Mouse (Mus musculus) liver, adult (tissue): ENCODE data around the gene Cbx7.

ENCODE experiments used
- GATA4 ChIP-seq: IDR thresholded peaks from 2 replicates; pipeline ENCODE4 v1.6.1; 2014; ENCODE audit warnings: mild to moderate bottlenecking, low read length; ENCODE audit not compliant: insufficient replicate concordance

Gene Cbx7

GRCm38 (mm10) chr15:79964376-79964775 is 6.5 kb downstream of the Cbx7 start:
- no peak for TF ChIP-seq GATA4

GRCm38 (mm10) chr15:79962661-79963060 is 8.3 kb downstream of the Cbx7 start:
- no peak for TF ChIP-seq GATA4

DNA sequence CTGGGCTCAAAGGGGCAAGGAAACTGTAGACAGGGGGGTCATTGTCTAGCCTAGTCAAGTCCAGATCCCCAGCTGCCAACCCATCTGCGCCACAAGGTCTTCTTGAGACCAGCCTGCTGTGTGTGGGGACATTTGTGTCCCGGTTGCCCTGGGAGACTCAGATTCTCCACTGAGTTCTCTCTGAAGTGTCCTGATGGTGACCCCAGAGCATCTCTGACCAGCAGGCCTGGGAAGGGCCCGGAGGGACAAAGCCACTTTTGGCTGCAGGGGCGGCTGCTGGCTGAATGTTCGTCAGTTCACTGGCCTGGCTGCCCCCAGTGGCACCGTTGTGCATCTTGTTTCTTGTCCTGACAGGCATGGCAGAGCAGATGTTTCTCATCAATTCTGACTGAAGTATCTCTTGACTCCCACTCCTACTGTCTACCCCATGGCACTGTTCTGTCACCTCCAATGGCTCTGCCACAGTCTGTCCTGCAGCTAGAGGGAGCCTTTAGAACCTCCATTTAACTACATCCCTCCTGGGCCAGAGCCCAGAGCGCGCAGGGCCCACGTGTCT is 9.5 kb downstream of the Cbx7 start:
- no peak for TF ChIP-seq GATA4

GRCm38 (mm10) chr15:79958418-79958817 is 12.5 kb downstream of the Cbx7 start:
- no peak for TF ChIP-seq GATA4

- TF ChIP-seq GATA4, result no peak
Measured at GRCm38 (mm10) chr15:79956559-79956958, 14.4 kb downstream of the Cbx7 start.

- no peak for TF ChIP-seq GATA4
Measured at GRCm38 (mm10) chr15:79953470-79953869, 17.4 kb downstream of the Cbx7 start.

GRCm38 (mm10) chr15:79952504-79953231 is 18.3 kb downstream of the Cbx7 start:
- no peak for TF ChIP-seq GATA4

DNA sequence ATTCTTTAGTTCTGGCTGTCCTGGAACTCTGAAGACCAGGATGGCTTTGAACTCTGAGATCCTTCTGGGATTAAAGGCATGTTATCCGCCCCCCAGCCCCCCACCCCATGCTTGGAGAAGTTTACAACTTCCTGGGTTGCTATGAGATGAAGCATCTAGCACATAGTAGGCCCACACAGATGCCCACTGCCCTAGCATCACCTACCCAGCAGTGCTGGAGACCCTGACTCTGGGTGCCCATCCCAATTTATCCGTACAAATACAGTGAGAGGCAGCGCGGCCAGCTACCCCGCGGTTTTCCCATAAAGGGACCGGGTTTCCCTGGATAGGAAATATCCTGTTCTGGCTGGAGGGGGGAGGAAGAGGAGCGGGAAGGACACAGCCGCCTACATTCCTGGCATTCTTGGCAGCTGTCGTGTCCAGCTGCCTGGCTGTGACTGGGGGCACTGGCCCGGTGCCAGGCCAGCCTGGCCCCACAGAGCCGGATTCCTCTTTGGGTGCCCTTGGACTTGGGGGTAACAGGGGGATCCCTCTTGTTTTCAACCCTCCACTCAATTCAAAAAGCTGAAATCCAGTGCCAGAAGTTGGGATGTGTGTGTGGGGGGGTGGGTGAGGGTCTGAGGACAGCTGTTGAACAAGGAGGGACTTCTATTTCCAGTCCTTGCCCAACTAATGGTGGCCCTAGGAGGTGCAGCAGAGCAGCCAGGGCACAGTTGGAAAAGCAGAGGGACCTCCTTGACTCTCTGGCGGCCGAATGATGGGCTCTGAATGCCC is 19.0 kb downstream of the Cbx7 start:
- no peak for TF ChIP-seq GATA4

- no peak for TF ChIP-seq GATA4
Measured at GRCm38 (mm10) chr15:79951226-79951625, 19.7 kb downstream of the Cbx7 start.

GRCm38 (mm10) chr15:79950250-79951025 is 20.5 kb downstream of the Cbx7 start:
- no peak for TF ChIP-seq GATA4

DNA sequence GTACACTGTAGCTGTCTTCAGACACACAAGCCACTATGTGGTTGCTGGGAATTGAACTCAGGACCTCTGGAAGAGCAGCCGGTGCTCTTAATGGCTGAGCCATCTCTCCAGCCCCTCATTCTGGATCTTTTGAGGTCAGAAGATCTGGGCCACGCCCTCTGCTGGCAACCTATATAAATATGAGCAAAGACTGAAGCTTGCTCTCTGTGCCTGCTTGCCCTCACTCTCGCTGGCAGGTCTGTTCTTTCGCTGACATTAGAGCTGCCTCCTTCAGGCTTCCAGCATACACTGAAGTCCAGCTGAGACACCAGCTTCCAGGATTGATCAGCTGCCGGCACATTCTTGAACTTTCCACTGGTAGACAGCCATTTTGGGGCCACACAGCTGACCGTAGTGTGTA is 23.2 kb downstream of the Cbx7 start:
- no peak for TF ChIP-seq GATA4

DNA sequence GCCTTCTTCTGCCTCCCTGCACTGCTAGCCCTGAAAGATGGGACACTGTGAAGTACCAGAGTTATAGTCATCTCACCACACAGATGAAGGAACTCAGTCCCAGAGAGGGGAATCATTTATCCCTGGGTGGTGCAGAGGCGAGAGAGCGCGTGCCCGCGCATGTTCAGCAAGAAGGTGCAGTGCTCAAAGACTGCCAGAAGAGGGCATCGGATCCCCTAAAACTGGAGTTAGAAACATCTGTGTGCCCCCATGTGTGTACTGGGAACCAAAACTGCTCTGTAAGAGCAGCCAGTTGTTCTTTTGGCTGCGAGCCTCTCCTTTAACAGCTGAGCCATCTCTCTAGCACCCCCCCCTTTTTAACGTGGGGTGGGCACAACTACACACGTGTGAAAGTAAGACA is 24.1 kb downstream of the Cbx7 start:
- no peak for TF ChIP-seq GATA4

DNA sequence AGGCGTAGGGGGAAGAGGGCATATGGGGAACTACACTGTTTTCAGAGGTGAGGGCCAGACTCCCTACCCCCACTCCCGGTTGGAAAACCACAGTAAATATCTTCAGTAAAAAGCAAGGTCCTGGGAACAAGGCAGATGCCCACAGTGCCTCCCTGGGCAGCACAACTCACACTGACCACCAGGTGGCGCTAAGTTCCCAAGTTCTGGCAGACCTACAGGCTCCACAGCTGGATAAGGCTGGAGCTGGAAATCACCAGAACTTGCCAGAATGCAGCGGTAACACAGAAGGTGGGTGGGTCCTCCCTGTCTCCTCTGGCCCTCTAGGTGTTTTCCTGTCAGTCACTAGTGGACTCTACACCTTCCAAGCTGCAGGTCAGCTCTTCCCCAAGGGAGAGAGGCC is 24.9 kb downstream of the Cbx7 start:
- TF ChIP-seq GATA4, result no peak

- no peak for TF ChIP-seq GATA4
Measured at GRCm38 (mm10) chr15:79944948-79945347, 26.0 kb downstream of the Cbx7 start.

GRCm38 (mm10) chr15:79943584-79943983 is 27.3 kb downstream of the Cbx7 start:
- no peak for TF ChIP-seq GATA4
